Mouse (Mus musculus) kidney, embryonic 14.5 days (tissue): ENCODE results near the gene Mxra7. TPM values are rescaled to one million over a fixed set of nuclear protein-coding genes. Genes with fewer than 3 reads are reported as not detected.

Experiments
- ATAC-seq: fragments of 200-750 bp; cut with Nextera tagmentation; 2 replicates; pipeline ENCODE4 v1.8.0; 2017; ENCODE audit warnings: moderate number of reproducible peaks, mild to moderate bottlenecking, moderate TSS enrichment, moderate library complexity; ENCODE audit not compliant: low FRiP score, low TSS enrichment
- H3K27ac ChIP-seq: fragments of 300-500 bp; sonication (generic); 2 replicates; pipeline ENCODE4 v1.5.1; 2014; ENCODE audit warnings: low read depth, mild to moderate bottlenecking, low read length, moderate library complexity, mixed read lengths
- H3K27me3 ChIP-seq: fragments of 300-500 bp; sonication (generic); 2 replicates; pipeline ENCODE4 v1.6.1; 2014; ENCODE audit warnings: mild to moderate bottlenecking, low read length; ENCODE audit not compliant: control insufficient read depth, insufficient read depth
- H3K36me3 ChIP-seq: fragments of 300-500 bp; sonication (generic); 2 replicates; pipeline ENCODE4 v1.6.1; 2014; ENCODE audit warnings: low read length, mixed read lengths; ENCODE audit not compliant: control insufficient read depth, insufficient read depth
- H3K4me1 ChIP-seq: fragments of 300-500 bp; sonication (generic); 2 replicates; pipeline ENCODE4 v1.6.1; 2014; ENCODE audit warnings: low read length, mixed read lengths; ENCODE audit not compliant: control insufficient read depth, insufficient read depth
- H3K4me2 ChIP-seq: fragments of 300-500 bp; sonication (generic); replicated peaks from 2 replicates; pipeline ENCODE4 v1.6.1; 2014; ENCODE audit warnings: low read depth, mild to moderate bottlenecking, low read length
- H3K4me3 ChIP-seq: fragments of 300-500 bp; sonication (generic); 2 replicates; pipeline ENCODE4 v1.5.1; 2014; ENCODE audit warnings: mild to moderate bottlenecking, low read length
- H3K9ac ChIP-seq: fragments of 300-500 bp; sonication (generic); 2 replicates; pipeline ENCODE4 v1.6.1; 2014; ENCODE audit warnings: low read depth, mild to moderate bottlenecking, low read length, moderate library complexity
- H3K9me3 ChIP-seq: fragments of 300-500 bp; sonication (generic); 2 replicates; pipeline ENCODE4 v1.6.1; 2016; ENCODE audit warnings: low read length; ENCODE audit not compliant: control insufficient read depth
- WGBS: fragments of 180-500 bp; shearing (Covaris S2); extraction: QIAGEN DNeasy Blood & Tissue Kit; methylation state at CpG from one replicate; pipeline ENCODE4 v1.1.7; 2014; 5-methylcytosine and 5-hydroxymethylcytosine counted together
- polyA plus RNA-seq: library from polyadenylated mRNA; unstranded; fragments of >200 nt; fragmentation: Nextera tagmentation; extraction: Ambion mirVana; gene quantifications from 2 replicates; pipeline ENCODE4 v1.2.1, GENCODE M21; 2014

Mxra7 gene
- polyA plus RNA-seq, 1 experiment from 2014 or later, result 16.0 TPM

GRCm38 (mm10) chr11:116807526-116807925, 20.3 kb downstream of the Mxra7 start:
- Histone ChIP-seq H3K36me3 (peaks cover 4% of the 10 kb centered on the region; the same call in 1 of the 2 replicates), H3K4me1 (peaks cover 13% of the 10 kb centered on the region), H3K9ac (no peak overlapping the region), H3K4me3 (no peak overlapping the region), H3K4me2 (no peak overlapping the region), H3K27ac (no peak overlapping the region), H3K9me3 (no peaks in the 10 kb centered on the region), H3K27me3 (no peaks in the 10 kb centered on the region)
- no peak for ATAC-seq
- WGBS, result 68% methylated on average over 3 of the region's 3 CpGs

DNA sequence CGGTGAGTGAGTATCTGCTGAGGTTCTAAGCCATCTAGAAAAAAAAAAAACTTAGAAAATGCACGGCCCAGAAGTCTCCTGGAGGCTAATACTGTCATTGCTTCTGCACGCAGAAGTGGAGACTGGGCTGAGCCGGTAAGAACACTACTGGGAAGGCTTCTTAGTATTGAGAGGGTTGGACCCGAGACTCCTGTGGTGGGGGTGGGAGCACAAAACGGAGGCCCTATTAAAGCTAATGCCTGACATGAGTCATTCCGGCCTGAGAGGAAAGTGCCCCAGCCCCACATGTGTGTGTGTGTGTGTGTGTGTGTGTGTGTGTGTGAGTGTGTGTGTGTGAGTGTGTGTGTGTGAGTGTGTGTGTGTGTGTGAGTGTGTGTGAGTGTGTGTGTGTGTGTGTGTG, 20.7 kb downstream of the Mxra7 start:
- no peak overlapping the region for H3K9ac ChIP-seq
- no peaks in the 10 kb centered on the region for H3K27me3 ChIP-seq
- no peak overlapping the region for H3K4me2 ChIP-seq
- no peak overlapping the region for H3K4me3 ChIP-seq
- H3K9me3 ChIP-seq, result no peaks in the 10 kb centered on the region
- 51% methylated on average over 7 of the region's 7 CpGs for WGBS
- no peak overlapping the region for H3K27ac ChIP-seq
- ATAC-seq, result no peak
- peaks cover 4% of the 10 kb centered on the region; the same call in 1 of the 2 replicates for H3K36me3 ChIP-seq
- peaks cover 9% of the 10 kb centered on the region for H3K4me1 ChIP-seq

GRCm38 (mm10) chr11:116806136-116807071, 21.4 kb downstream of the Mxra7 start:
- Histone ChIP-seq H3K4me3 (no peak overlapping the region), H3K9ac (no peak overlapping the region), H3K4me2 (no peak overlapping the region), H3K4me1 (peaks cover 8% of the 10 kb centered on the region), H3K27ac (peak overlapping the region; percentile 47; the same call in 1 of the 2 replicates), H3K9me3 (no peaks in the 10 kb centered on the region), H3K36me3 (peaks cover 4% of the 10 kb centered on the region; the same call in 1 of the 2 replicates), H3K27me3 (no peaks in the 10 kb centered on the region)
- ATAC-seq, result no peak
- 68% methylated on average over 15 of the region's 15 CpGs for WGBS

- peaks cover 10% of the 10 kb centered on the region; the same call in 1 of the 2 replicates for H3K4me1 ChIP-seq
- H3K4me2 ChIP-seq, result no peak overlapping the region
- H3K36me3 ChIP-seq, result no peaks in the 10 kb centered on the region
- no peak for ATAC-seq
- no peak overlapping the region for H3K27ac ChIP-seq
- no peaks in the 10 kb centered on the region for H3K27me3 ChIP-seq
- H3K9me3 ChIP-seq, result no peaks in the 10 kb centered on the region
- 87% methylated on average over 5 of the region's 5 CpGs for WGBS
- no peak overlapping the region for H3K9ac ChIP-seq
- no peak overlapping the region for H3K4me3 ChIP-seq
Observed at GRCm38 (mm10) chr11:116802709-116803108, 25.1 kb downstream of the Mxra7 start.

DNA sequence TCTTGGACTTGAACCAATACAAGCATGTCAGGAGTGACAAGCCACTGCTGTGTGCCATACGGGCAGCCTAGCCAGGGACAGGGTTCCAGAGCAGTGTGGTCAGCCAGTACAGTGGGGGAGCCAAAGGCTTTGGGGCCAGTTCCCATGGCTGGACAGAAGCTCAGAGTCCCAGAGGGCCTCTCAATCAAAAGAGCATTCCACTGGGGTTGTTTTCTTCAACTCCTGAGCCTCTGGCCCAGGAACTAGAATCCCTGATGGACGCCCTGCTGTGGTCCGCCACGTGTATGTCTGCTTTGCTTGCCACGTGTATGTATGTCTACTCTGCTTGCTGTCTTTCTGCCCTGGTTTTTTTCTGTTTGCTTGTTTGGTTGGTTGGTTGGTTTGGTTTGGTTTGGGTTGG, 26.7 kb downstream of the Mxra7 start:
- no peak overlapping the region for H3K4me3 ChIP-seq
- WGBS, result 59% methylated on average over 5 of the region's 5 CpGs
- no peak overlapping the region for H3K27ac ChIP-seq
- 0 out of 2 replicates have a peak, but pooled peaks cover 6% of the 10 kb centered on the region for H3K4me1 ChIP-seq
- no peaks in the 10 kb centered on the region for H3K36me3 ChIP-seq
- no peaks in the 10 kb centered on the region for H3K27me3 ChIP-seq
- H3K9me3 ChIP-seq, result no peaks in the 10 kb centered on the region
- no peak overlapping the region for H3K9ac ChIP-seq
- no peak for ATAC-seq
- no peak overlapping the region for H3K4me2 ChIP-seq

DNA sequence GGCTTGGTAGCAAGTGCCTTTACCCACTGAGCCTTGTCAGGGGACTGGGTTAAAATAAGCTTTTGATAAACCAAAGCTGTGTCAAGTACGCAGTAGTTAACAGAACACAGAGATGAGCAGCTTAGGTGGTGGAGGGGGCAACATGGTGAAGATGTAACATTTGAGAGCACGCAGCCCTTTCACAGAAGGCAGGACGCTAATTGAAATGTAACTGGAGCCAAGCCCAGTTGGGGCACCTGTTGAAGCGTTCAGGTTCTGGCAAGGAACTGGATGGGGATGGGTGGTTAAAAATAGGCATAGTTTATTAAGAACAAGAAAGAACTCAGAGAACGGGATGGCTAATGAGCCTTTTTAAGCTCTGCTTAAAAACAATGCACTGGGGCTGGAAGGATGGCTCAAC, 28.5 kb downstream of the Mxra7 start:
- no peak for ATAC-seq
- Histone ChIP-seq H3K27me3 (no peaks in the 10 kb centered on the region), H3K4me1 (0 out of 2 replicates have a peak, but pooled peaks cover 6% of the 10 kb centered on the region), H3K9ac (no peak overlapping the region), H3K27ac (no peak overlapping the region), H3K9me3 (no peaks in the 10 kb centered on the region), H3K4me3 (no peak overlapping the region), H3K36me3 (no peaks in the 10 kb centered on the region), H3K4me2 (no peak overlapping the region)
- WGBS, result 81% methylated on average over 5 of the region's 5 CpGs

GRCm38 (mm10) chr11:116784221-116784620, 43.6 kb downstream of the Mxra7 start:
- no peak overlapping the region for H3K4me2 ChIP-seq
- H3K27me3 ChIP-seq, result no peaks in the 10 kb centered on the region
- ATAC-seq, result no peak
- 84% methylated on average over 10 of the region's 10 CpGs for WGBS
- no peak overlapping the region for H3K27ac ChIP-seq
- H3K4me3 ChIP-seq, result no peak overlapping the region
- H3K4me1 ChIP-seq, result no peaks in the 10 kb centered on the region
- no peaks in the 10 kb centered on the region for H3K9me3 ChIP-seq
- no peaks in the 10 kb centered on the region for H3K36me3 ChIP-seq
- H3K9ac ChIP-seq, result no peak overlapping the region

DNA sequence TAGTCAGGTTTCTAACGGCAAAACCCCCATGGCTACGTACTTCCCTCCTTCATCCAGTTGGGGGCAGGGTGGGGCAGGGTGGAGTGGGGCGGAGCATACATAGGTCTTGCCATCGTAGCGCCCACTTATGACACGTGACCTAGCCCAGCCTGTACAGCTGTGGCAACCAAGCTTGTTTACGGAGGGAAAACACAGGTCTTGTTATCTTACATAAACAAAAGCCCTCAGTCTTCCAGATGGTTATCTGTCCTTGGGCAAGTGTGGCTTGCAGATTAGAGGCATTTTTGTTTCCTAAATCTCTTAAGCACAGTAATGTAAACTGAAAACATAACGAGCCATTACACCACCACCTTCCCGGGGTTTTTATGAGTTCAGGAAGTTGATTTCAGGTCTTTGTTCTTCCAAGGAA, 45.1 kb downstream of the Mxra7 start:
- 52% methylated on average over 9 of the region's 9 CpGs for WGBS

GRCm38 (mm10) chr11:116775407-116775806, 52.4 kb downstream of the Mxra7 start, which contains the start of gene St6galnac1:
TSS of gene St6galnac1 (minus strand) at chr11:116775507.
- no peaks in the 10 kb centered on the region for H3K4me1 ChIP-seq
- no peaks in the 10 kb centered on the region for H3K9me3 ChIP-seq
- H3K4me3 ChIP-seq, result no peak within 1 kb of the TSS
- no peak within 1 kb of the TSS for H3K4me2 ChIP-seq
- H3K27me3 ChIP-seq, result no peaks in the 10 kb centered on the region
- H3K9ac ChIP-seq, result no peak within 1 kb of the TSS
- H3K36me3 ChIP-seq, result no peaks in the 10 kb centered on the region
- H3K27ac ChIP-seq, result no peak within 1 kb of the TSS
- no peak for ATAC-seq
- WGBS, result 84% methylated on average over 7 of the region's 7 CpGs

More for the DNA sequence above, 45.1 kb downstream of the Mxra7 start:
- ATAC-seq, result 0 out of 2 replicates have a peak, but pooled peaks have one; percentile 57
- no peak overlapping the region for H3K4me3 ChIP-seq
- no peaks in the 10 kb centered on the region for H3K4me1 ChIP-seq
- no peaks in the 10 kb centered on the region for H3K9me3 ChIP-seq
- no peak overlapping the region for H3K9ac ChIP-seq
- H3K27ac ChIP-seq, result no peak overlapping the region
- no peak overlapping the region for H3K4me2 ChIP-seq
- H3K27me3 ChIP-seq, result no peaks in the 10 kb centered on the region
- no peaks in the 10 kb centered on the region for H3K36me3 ChIP-seq
